Mouse (Mus musculus): ENCODE measurements around the gene Gm49388.
"Not testable (repeated sequence)": the region's sequence is repeated elsewhere in the genome, so short reads cannot be mapped to it uniquely, and the experiment has no call there.

Gm49388 gene

GRCm38 (mm10) chr7:127768346-127768996 is 16.9 kb upstream of the Gm49388 start:
- peak; percentile 37 to 64 for DNase-seq

- peak; percentile 93 to 95 for DNase-seq
These were observed 16.3 kb upstream of the Gm49388 start for GRCm38 (mm10) chr7:127768997-127769593.

- peak; percentile 86 to 87 for DNase-seq
These were observed 15.8 kb upstream of the Gm49388 start, which contains the start of gene Orai3 for GRCm38 (mm10) chr7:127769651-127770038. TSS of gene Orai3 (plus strand) at chr7:127769815.

GRCm38 (mm10) chr7:127770039-127770905 is 15.1 kb upstream of the Gm49388 start:
- DNase-seq: no peak

GRCm38 (mm10) chr7:127771262-127771661 is 14.1 kb upstream of the Gm49388 start:
- no peak for DNase-seq

- DNase-seq: no peak
These were observed 13.3 kb upstream of the Gm49388 start for GRCm38 (mm10) chr7:127772080-127772479.

GRCm38 (mm10) chr7:127772557-127772956 is 12.9 kb upstream of the Gm49388 start:
- no peak for DNase-seq

GRCm38 (mm10) chr7:127773664-127774384 is 11.6 kb upstream of the Gm49388 start:
- peak; percentile 82 to 90 for DNase-seq

GRCm38 (mm10) chr7:127775837-127776236 is 9.6 kb upstream of the Gm49388 start:
- not testable (repeated sequence) for DNase-seq

- peak; percentile 92 to 96 for DNase-seq
These were observed 9.0 kb upstream of the Gm49388 start, which contains the start of gene Setd1a for GRCm38 (mm10) chr7:127776426-127776825. TSS of gene Setd1a (plus strand) at chr7:127776670.

- peak; percentile 98 to 99 for DNase-seq
These were observed 8.4 kb upstream of the Gm49388 start for GRCm38 (mm10) chr7:127776878-127777473.

- peak in 1 of 2 experiments; percentile 82 for DNase-seq
These were observed 7.7 kb upstream of the Gm49388 start for GRCm38 (mm10) chr7:127777474-127778266.

- peak; percentile 24 to 54 for DNase-seq
These were observed 7.1 kb upstream of the Gm49388 start for GRCm38 (mm10) chr7:127778350-127778749.

- DNase-seq: peak in 1 of 2 experiments; percentile 22
These were observed 11.9 kb downstream of the Gm49388 start for GRCm38 (mm10) chr7:127797076-127797845.

- DNase-seq: peak; percentile 95 to 97
These were observed 13.2 kb downstream of the Gm49388 start for GRCm38 (mm10) chr7:127798591-127798990.

GRCm38 (mm10) chr7:127799211-127799610 is 13.8 kb downstream of the Gm49388 start:
- no peak for DNase-seq

- peak; percentile 43 to 59 for DNase-seq
These were observed 14.3 kb downstream of the Gm49388 start for GRCm38 (mm10) chr7:127799738-127800137.

GRCm38 (mm10) chr7:127800435-127801009 is 15.1 kb downstream of the Gm49388 start, which contains the start of gene Hsd3b7:
TSS of gene Hsd3b7 (plus strand) at chr7:127800604.
- DNase-seq: peak; percentile 93

GRCm38 (mm10) chr7:127801010-127801621 is 15.7 kb downstream of the Gm49388 start:
- peak; percentile 63 to 64 for DNase-seq

Data from cerebellum, postnatal 25 days (tissue).